Mouse (Mus musculus) cortical plate, adult 2 months (tissue): ENCODE data around the gene Nrip2.

ENCODE experiments used
- CTCF ChIP-seq: fragments of 200-500 bp; IDR thresholded peaks from 2 replicates; pipeline ENCODE4 v1.5.1; 2011; ENCODE audit warnings: mild to moderate bottlenecking, control low read depth, low read length; ENCODE audit not compliant: insufficient read depth; ENCODE audit errors: extremely low read depth
- POLR2A ChIP-seq: fragments of 200-500 bp; IDR thresholded peaks from 2 replicates; pipeline ENCODE4 v1.6.1; 2011; ENCODE audit warnings: mild to moderate bottlenecking, low read length, control low read depth; ENCODE audit not compliant: insufficient read depth; ENCODE audit errors: extremely low read depth

- TF ChIP-seq CTCF = no peak
- no peak for TF ChIP-seq POLR2A
Observed at GRCm38 (mm10) chr6:128432356-128432915, 33.3 kb downstream of the Nrip2 start.
